Mouse (Mus musculus): ENCODE results near the gene Gm572. TPM values are rescaled to one million over a fixed set of nuclear protein-coding genes. Genes with fewer than 3 reads are reported as not detected.

The Gm572 gene
- total RNA-seq, 2 experiments from 2014 or later, result 3.7 to 5.5 TPM

GRCm38 (mm10) chr4:148710446-148710845 is 67.3 kb downstream of the Gm572 start:
- intact Hi-C loops (cut with DNase I), result no loop called here
- no peak for DNase-seq

GRCm38 (mm10) chr4:148711323-148711722 is 68.2 kb downstream of the Gm572 start:
- no peak for DNase-seq
- intact Hi-C loops (cut with DNase I), result no loop called here

DNA sequence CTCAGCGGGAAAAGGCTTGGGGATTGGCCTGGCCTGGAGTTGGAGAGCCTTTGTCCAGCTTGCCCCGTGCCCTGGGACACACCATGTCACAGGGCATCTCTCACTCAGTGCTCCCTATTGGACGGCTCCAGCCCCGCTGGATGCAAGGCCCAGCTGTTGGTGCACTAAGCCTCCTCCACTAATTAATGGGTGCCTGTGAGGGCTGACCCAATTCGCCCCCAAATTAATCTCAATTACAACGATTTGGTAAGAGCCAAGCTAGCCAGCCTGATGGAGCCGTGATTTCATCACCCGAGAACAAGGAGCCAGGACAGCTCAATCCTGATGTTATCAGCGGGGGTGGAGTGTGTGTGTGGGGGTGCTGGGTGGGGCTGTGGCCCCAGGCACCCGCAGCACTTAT is 69.5 kb downstream of the Gm572 start:
- intact Hi-C loops (cut with DNase I), result no loop called here
- DNase-seq, result no peak

GRCm38 (mm10) chr4:148714064-148714463 is 70.9 kb downstream of the Gm572 start:
- intact Hi-C loops (cut with DNase I), result no loop called here
- DNase-seq, result no peak

GRCm38 (mm10) chr4:148714739-148715138 is 71.6 kb downstream of the Gm572 start:
- intact Hi-C loops (cut with DNase I), result no loop called here
- DNase-seq, result no peak

- intact Hi-C loops (cut with DNase I), result no loop called here
- peak in 1 of 2 experiments; percentile 6 for DNase-seq
These were observed 72.3 kb downstream of the Gm572 start for GRCm38 (mm10) chr4:148715396-148715795.

Other genes starting within 250 kb of the Gm572 start
- gene Ubiad1, start 198.5 kb upstream of the Gm572 start, total RNA-seq (2021), result 10 to 100 TPM; 16.5 to 16.9 TPM
- 10 to 100 TPM; 50.7 to 51.4 TPM for gene Mtor, start 194.7 kb upstream of the Gm572 start, total RNA-seq (2021)
- gene Angptl7, start 142.9 kb upstream of the Gm572 start, total RNA-seq (2021), result 1 to 10 TPM; 2.8 to 4.3 TPM
- gene Exosc10, start 84.9 kb upstream of the Gm572 start, total RNA-seq (2021), result 10 to 100 TPM; 38.5 to 43.2 TPM
- 10 to 100 TPM; 17.5 to 18.7 TPM for gene Srm, start 51.8 kb upstream of the Gm572 start, total RNA-seq (2021)
- under 1 TPM in 1 of 2 experiments, not detected in 1; 0.56 TPM for gene Masp2, start 40.8 kb upstream of the Gm572 start, total RNA-seq (2021)
- 100 to 1,000 TPM; 123 to 130 TPM for gene Tardbp, start 16.3 kb upstream of the Gm572 start, total RNA-seq (2021)
- 10 to 100 TPM; 38.7 to 45.3 TPM for gene Casz1, start 161.1 kb downstream of the Gm572 start, total RNA-seq (2021)